Mouse (Mus musculus) ES-E14 (cell line): Measurements from ENCODE around the gene Btbd7. TPM values are rescaled to one million over a fixed set of nuclear protein-coding genes. Genes with fewer than 3 reads are reported as not detected.
A peak's percentile ranks its signal among the peaks of the same experiment; 100 is the strongest.

Source experiments
- DNase-seq: peaks from one replicate; pipeline ENCODE4 v3.0.0-alpha.2; 2013; ENCODE audit warnings: low read depth, low spot score
- H3K27ac ChIP-seq: 2 replicates; pipeline ENCODE4 v1.5.1; 2012; ENCODE audit warnings: low read depth, mild to moderate bottlenecking, low read length, moderate library complexity, mixed read lengths; ENCODE audit not compliant: poor library complexity, insufficient read depth, severe bottlenecking
- H3K36me3 ChIP-seq: 2 replicates; pipeline ENCODE4 v1.6.1; 2012; ENCODE audit warnings: mild to moderate bottlenecking, low read length, moderate library complexity, mixed read lengths; ENCODE audit not compliant: control insufficient read depth, poor library complexity, insufficient read depth, severe bottlenecking
- H3K4me1 ChIP-seq, 2 experiments: fragments of 150-350 bp in 1 of 2; sonication (generic) in 1 of 2; 2 replicates each; pipeline ENCODE4 v1.6.1; 2012; ENCODE audit warnings: low read length in 2 of 2, mild to moderate bottlenecking in 1 of 2, mixed read lengths in 1 of 2; ENCODE audit not compliant: control insufficient read depth in 2 of 2, insufficient read depth in 2 of 2, poor library complexity in 1 of 2
- H3K4me3 ChIP-seq, 2 experiments: fragments of 150-350 bp in 1 of 2; sonication (generic) in 1 of 2; 2 replicates each; pipeline ENCODE4 v1.5.1; 2012; ENCODE audit warnings: low read length in 2 of 2, low read depth in 1 of 2, mild to moderate bottlenecking in 1 of 2, mixed read lengths in 1 of 2; ENCODE audit not compliant: insufficient read depth in 1 of 2, poor library complexity in 1 of 2, severe bottlenecking in 1 of 2
- H3K9ac ChIP-seq: 2 replicates; pipeline ENCODE4 v1.6.1; 2012; ENCODE audit warnings: low read depth, mild to moderate bottlenecking, low read length, mixed read lengths; ENCODE audit not compliant: poor library complexity, insufficient read depth, severe bottlenecking
- H3K9me3 ChIP-seq: fragments of 150-350 bp; sonication (generic); 2 replicates; pipeline ENCODE4 v1.6.1; 2012; ENCODE audit warnings: low read depth, mild to moderate bottlenecking, low read length; ENCODE audit not compliant: control insufficient read depth, insufficient read depth
- CHD2 ChIP-seq: IDR thresholded peaks from 2 replicates; pipeline ENCODE4 v1.6.1; 2014; ENCODE audit warnings: mild to moderate bottlenecking, low read depth, low read length, inconsistent platforms
- HCFC1 ChIP-seq: IDR thresholded peaks from 2 replicates; pipeline ENCODE4 v1.6.1; 2012; ENCODE audit warnings: low read length, inconsistent platforms, borderline replicate concordance; ENCODE audit not compliant: insufficient read depth
- MAFK ChIP-seq: IDR thresholded peaks from 2 replicates; pipeline ENCODE4 v1.6.1; 2014; ENCODE audit warnings: mild to moderate bottlenecking, low read depth, low read length, inconsistent platforms; ENCODE audit not compliant: insufficient read depth
- ZC3H11A ChIP-seq: IDR thresholded peaks from 2 replicates; pipeline ENCODE4 v1.6.1; 2012; ENCODE audit warnings: low read depth, mild to moderate bottlenecking, inconsistent platforms, low read length, borderline replicate concordance
- ZNF384 ChIP-seq: IDR thresholded peaks from 2 replicates; pipeline ENCODE4 v1.6.1; 2012; ENCODE audit warnings: low read depth, low read length, inconsistent platforms
- in situ Hi-C, 2 experiments: fragments of 600-800 bp; cut with MboI; formaldehyde crosslinking; loops; one replicate each; pipeline ENCODE4 v1.15.1; 2025; ENCODE audit warnings: low sequenced_read_pairs in 2 of 2, inconsistent platforms in 1 of 2; ENCODE audit not compliant: unreplicated experiment in 2 of 2
- total RNA-seq: library from RNA; depleted of rRNA; stranded (reverse); fragments of 300-350 nt; gene quantifications from 2 replicates; pipeline ENCODE4 v1.2.3, GENCODE M21; 2012; rRNA removed

The Btbd7 gene
- 17.6 and 17.7 TPM in 2 replicates for total RNA-seq

- H3K4me3 ChIP-seq = peak within 1 kb of the TSS; percentile 68 to 99
- peaks cover 3% of the 10 kb centered on the region in 2 experiments; a peak in 2 of 4 replicates for H3K4me1 ChIP-seq
- in situ Hi-C loops = no loop called here
- H3K36me3 ChIP-seq = no peaks in the 10 kb centered on the region
- peak; percentile 91 for DNase-seq
- TF ChIP-seq HCFC1 (peak; percentile 63; the same call in 1 of the 2 replicates), ZC3H11A (no peak)
- no peaks in the 10 kb centered on the region for H3K9me3 ChIP-seq
- H3K27ac ChIP-seq = peak within 1 kb of the TSS; percentile 77
- peak within 1 kb of the TSS; percentile 99 for H3K9ac ChIP-seq
Observed at GRCm38 (mm10) chr12:102878031-102878823, at the start of gene Btbd7. Gene Btbd7, minus strand, starts transcription at chr12:102878471.

- in situ Hi-C loops = no loop called here
- DNase-seq = no peak
- no peak for TF ChIP-seq HCFC1
- no peak for TF ChIP-seq ZNF384
- no peak for TF ChIP-seq MAFK
- TF ChIP-seq CHD2 = no peak
- no peak for TF ChIP-seq ZC3H11A
Observed at GRCm38 (mm10) chr12:102916073-102916472, 37.8 kb upstream of the Btbd7 start.

GRCm38 (mm10) chr12:102908191-102908590 is 29.9 kb upstream of the Btbd7 start:
- no peak overlapping the region for H3K27ac ChIP-seq
- no peaks in the 10 kb centered on the region for H3K9me3 ChIP-seq
- H3K4me1 ChIP-seq = no peaks in the 10 kb centered on the region
- no peaks in the 10 kb centered on the region for H3K36me3 ChIP-seq
- H3K4me3 ChIP-seq = no peak overlapping the region
- TF ChIP-seq ZNF384 (no peak), ZC3H11A (no peak), MAFK (no peak), CHD2 (no peak), HCFC1 (no peak)
- DNase-seq = no peak
- H3K9ac ChIP-seq = no peak overlapping the region
- in situ Hi-C loops = no loop called here

More at GRCm38 (mm10) chr12:102916073-102916472, 37.8 kb upstream of the Btbd7 start:
- H3K36me3 ChIP-seq = no peaks in the 10 kb centered on the region
- H3K4me1 ChIP-seq = no peaks in the 10 kb centered on the region
- no peak overlapping the region for H3K9ac ChIP-seq
- H3K4me3 ChIP-seq = no peak overlapping the region
- H3K9me3 ChIP-seq = no peaks in the 10 kb centered on the region
- H3K27ac ChIP-seq = no peak overlapping the region

GRCm38 (mm10) chr12:102899091-102899490 is 20.8 kb upstream of the Btbd7 start, which contains the start of gene Cox8c:
Gene Cox8c, plus strand, starts transcription at chr12:102899316.
- Histone ChIP-seq H3K27ac (no peak within 1 kb of the TSS), H3K4me3 (peak within 1 kb of the TSS; percentile 4 to 23; a peak in 2 of 4 replicates), H3K9ac (no peak within 1 kb of the TSS), H3K4me1 (no peaks in the 10 kb centered on the region), H3K36me3 (no peaks in the 10 kb centered on the region), H3K9me3 (no peaks in the 10 kb centered on the region)
- DNase-seq = peak; percentile 7
- in situ Hi-C loops = no loop called here
- no peak for TF ChIP-seq HCFC1
- TF ChIP-seq ZNF384 = no peak
- TF ChIP-seq CHD2 = no peak
- no peak for TF ChIP-seq ZC3H11A
- no peak for TF ChIP-seq MAFK

GRCm38 (mm10) chr12:102888568-102888967 is 10.3 kb upstream of the Btbd7 start:
- DNase-seq = no peak
- Histone ChIP-seq H3K27ac (no peak overlapping the region), H3K36me3 (no peaks in the 10 kb centered on the region), H3K4me3 (no peak overlapping the region), H3K9ac (no peak overlapping the region), H3K9me3 (no peaks in the 10 kb centered on the region), H3K4me1 (no peaks in the 10 kb centered on the region)
- no peak for TF ChIP-seq CHD2
- no peak for TF ChIP-seq MAFK
- TF ChIP-seq HCFC1 = no peak
- TF ChIP-seq ZC3H11A = no peak
- TF ChIP-seq ZNF384 = no peak
- in situ Hi-C loops = no loop called here
